Mouse (Mus musculus) embryo, embryonic 10.5 days (tissue): ENCODE data around the gene Zfp638.
"Not testable (repeated sequence)": the region's sequence is repeated elsewhere in the genome, so short reads cannot be mapped to it uniquely, and the experiment has no call there.

Experiments
- DNase-seq: peaks from one replicate; pipeline ENCODE4 v3.0.0-alpha.2; 2015; ENCODE audit warnings: low spot score

Zfp638 gene

GRCm38 (mm10) chr6:84009915-84010302, 143.0 kb downstream of the Zfp638 start:
- no peak for DNase-seq

DNA sequence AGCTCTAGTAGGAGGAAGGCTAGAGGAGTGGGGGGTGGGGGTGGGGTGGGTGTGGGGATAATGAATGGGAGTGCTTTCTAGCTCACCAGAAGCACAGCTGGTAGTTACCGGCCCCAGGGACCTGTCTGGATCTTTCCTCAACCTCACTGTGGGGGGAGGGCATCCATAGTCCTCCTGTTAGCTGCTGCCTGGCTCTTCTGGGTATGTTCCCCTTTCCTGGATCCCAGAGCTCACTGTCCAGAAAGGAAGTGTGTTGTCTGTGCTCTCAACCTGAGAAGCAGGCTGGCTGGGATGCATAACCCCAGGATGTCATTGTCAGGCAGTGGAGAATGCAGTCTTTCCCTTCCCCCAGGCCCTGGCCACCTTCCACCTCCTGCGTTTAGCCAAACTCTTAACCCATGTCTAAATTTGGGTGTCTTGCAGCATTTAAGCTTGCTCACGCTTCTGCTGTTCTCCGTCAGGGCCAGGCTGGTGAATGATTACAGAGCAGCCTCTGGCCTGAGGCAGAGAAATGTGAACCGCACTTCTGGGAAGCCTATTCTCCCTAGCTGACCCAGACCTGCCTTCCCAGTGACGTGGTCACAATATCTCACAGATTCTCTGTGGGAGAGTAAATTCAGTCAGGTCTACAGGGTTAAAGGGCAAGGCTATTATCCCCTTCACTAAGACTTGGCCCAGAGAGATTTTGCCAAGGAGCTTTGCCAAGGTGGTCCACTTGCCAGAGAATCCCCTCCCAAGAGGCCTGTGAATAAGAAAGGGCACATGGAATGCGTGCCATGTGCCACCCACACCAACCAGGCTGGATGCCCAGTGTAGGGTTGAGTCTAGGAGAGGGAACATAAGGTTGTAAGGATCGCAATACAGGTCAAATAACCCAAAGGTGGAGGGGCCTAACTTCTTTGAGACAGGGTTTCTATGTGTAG, 143.7 kb downstream of the Zfp638 start:
- peak; percentile 36 for DNase-seq

GRCm38 (mm10) chr6:84014961-84015683, 148.2 kb downstream of the Zfp638 start:
- DNase-seq, result peak; percentile 37

DNA sequence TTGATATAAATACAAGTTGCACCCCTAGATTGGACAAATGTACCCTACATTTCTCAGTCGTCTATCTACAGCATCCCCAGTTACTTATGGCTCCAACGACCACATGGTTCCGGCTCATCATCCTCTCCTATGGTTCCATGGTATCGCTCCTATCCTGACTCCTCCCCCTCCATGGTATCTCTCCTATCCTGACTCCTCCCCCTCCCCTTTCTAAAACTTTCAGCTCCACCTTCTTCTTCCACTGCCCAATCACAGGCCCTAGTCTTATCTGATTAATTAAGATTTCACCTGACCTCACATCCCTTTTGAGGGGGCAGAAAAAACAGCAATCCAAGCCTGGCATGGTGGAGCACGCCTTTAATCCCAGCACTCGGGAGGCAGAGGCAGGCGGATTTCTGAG, 149.9 kb downstream of the Zfp638 start:
- DNase-seq, result no peak

GRCm38 (mm10) chr6:84017392-84017791, 150.5 kb downstream of the Zfp638 start:
- peak; percentile 30 for DNase-seq

- peak; percentile 70 for DNase-seq
These were observed 152.1 kb downstream of the Zfp638 start for GRCm38 (mm10) chr6:84018906-84019550.

GRCm38 (mm10) chr6:84020002-84020401, 153.1 kb downstream of the Zfp638 start:
- DNase-seq, result no peak

GRCm38 (mm10) chr6:84021990-84022389, 155.1 kb downstream of the Zfp638 start:
- no peak for DNase-seq

DNA sequence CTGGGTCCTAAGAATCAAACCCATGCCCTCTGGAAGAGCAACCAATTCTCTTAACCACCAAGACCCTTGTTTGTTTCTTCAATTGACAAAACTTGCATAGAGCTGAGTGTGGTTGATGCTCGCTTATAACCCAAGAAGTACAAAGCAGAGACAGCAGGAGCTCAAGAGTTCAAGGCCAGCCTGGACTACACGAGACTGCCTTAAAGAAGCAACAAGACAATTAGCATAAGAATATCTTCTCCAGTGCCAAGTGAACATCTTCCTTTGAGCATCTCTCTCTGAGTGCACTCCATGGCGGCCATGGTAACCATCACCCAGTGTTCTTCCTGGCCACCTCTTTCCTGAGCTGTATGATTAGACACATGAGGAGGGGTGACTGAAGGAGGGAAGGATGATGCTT, 158.7 kb downstream of the Zfp638 start:
- DNase-seq, result no peak

GRCm38 (mm10) chr6:84028791-84029190, 161.9 kb downstream of the Zfp638 start:
- no peak for DNase-seq

DNA sequence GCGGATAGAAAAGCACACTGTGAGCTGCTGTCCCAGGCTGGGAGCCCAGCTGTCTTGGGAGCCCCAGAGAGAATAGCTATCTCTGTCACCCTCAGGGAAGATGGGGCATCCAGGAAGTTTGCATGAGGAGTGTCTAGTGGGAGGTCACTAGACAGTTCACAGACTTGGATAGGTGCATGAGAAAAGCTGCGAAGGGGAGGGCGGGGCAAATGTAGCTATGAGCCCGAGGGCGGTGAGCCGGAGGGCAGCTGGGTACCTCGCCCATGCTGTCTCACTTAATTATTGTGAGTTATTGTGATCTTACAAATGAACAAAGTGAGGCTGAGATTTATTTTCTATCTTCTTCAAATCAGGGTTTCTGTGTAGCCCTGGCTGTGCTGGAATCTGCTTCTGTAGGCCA, 162.9 kb downstream of the Zfp638 start:
- DNase-seq, result no peak

DNA sequence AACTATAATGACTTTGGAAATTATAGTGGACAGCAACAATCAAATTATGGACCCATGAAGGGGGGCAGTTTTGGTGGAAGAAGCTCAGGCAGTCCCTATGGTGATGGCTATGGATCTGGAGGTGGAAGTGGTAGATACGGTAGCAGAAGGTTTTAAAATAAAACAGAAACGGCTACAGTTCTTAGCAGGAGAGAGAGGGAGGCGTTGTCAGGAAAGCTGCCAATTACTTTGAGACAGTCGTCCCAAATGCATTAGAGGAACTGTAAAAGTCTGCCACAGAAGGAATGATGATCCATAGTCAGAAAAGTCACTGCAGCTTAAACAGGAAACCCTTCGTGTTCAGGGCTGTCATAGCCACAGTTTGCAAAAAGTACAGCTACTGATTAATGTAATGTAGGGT, 165.6 kb downstream of the Zfp638 start:
- not testable (repeated sequence) for DNase-seq
